Mouse (Mus musculus): Measurements from ENCODE around the gene Zfp54. TPM values are rescaled to one million over a fixed set of nuclear protein-coding genes. Genes with fewer than 3 reads are reported as not detected.
"Not testable (repeated sequence)": the region's sequence is repeated elsewhere in the genome, so short reads cannot be mapped to it uniquely, and the experiment has no call there.

Zfp54 gene
- polyA plus RNA-seq, 1 experiment from 2014 or later, result 4.9 TPM

GRCm38 (mm10) chr17:21478103-21478777 is 55.2 kb downstream of the Zfp54 start:
- not testable (repeated sequence) for H3K27me3 ChIP-seq (replicated peaks; ENCODE audit: control insufficient read depth, insufficient read depth, low read length); H3K4me3 ChIP-seq (ENCODE audit: low read depth, low read length); H3K4me2 ChIP-seq (replicated peaks; ENCODE audit: low read depth); H3K9me3 ChIP-seq (ENCODE audit: control insufficient read depth); H3K4me1 ChIP-seq (replicated peaks; ENCODE audit: control insufficient read depth, insufficient read depth, low read length); H3K36me3 ChIP-seq (ENCODE audit: control insufficient read depth, insufficient read depth); ATAC-seq; H3K27ac ChIP-seq (ENCODE audit: low read depth, low read length); H3K9ac ChIP-seq (ENCODE audit: low read depth, low read length)
- WGBS, result 69% methylated on average over 9 of the region's 10 CpGs

Other genes with a start within 250 kb of the Zfp54 start
- not detected in 2 replicates for gene Vmn1r234, start 197.1 kb upstream of the Zfp54 start, polyA plus RNA-seq (2015; fragmentation: Nextera tagmentation; extraction: Ambion mirVana)
- gene Vmn1r235, start 166.8 kb upstream of the Zfp54 start, polyA plus RNA-seq (2015; fragmentation: Nextera tagmentation; extraction: Ambion mirVana), result not detected in 2 replicates
- not detected in 2 replicates for gene Vmn1r236, start 140.3 kb upstream of the Zfp54 start, polyA plus RNA-seq (2015; fragmentation: Nextera tagmentation; extraction: Ambion mirVana)
- gene Vmn1r237, start 111.4 kb upstream of the Zfp54 start, polyA plus RNA-seq (2015; fragmentation: Nextera tagmentation; extraction: Ambion mirVana), result not detected in 2 replicates
- gene Zfp677, start 39.5 kb upstream of the Zfp54 start, polyA plus RNA-seq (2015; fragmentation: Nextera tagmentation; extraction: Ambion mirVana), result 1.7 and 1.8 TPM in 2 replicates
- 7.8 and 8.3 TPM in 2 replicates for gene Zfp51, start 27.1 kb downstream of the Zfp54 start, polyA plus RNA-seq (2015; fragmentation: Nextera tagmentation; extraction: Ambion mirVana)
- 5.8 and 5.9 TPM in 2 replicates for gene Zfp53, start 65.8 kb downstream of the Zfp54 start, polyA plus RNA-seq (2015; fragmentation: Nextera tagmentation; extraction: Ambion mirVana)
- gene Zfp52, start 112.3 kb downstream of the Zfp54 start, polyA plus RNA-seq (2015; fragmentation: Nextera tagmentation; extraction: Ambion mirVana), result 2.7 and 3.5 TPM in 2 replicates
- gene Zfp948, start 143.8 kb downstream of the Zfp54 start, polyA plus RNA-seq (2015; fragmentation: Nextera tagmentation; extraction: Ambion mirVana), result 13.7 and 15.1 TPM in 2 replicates
- gene Zfp983, start 227.4 kb downstream of the Zfp54 start, polyA plus RNA-seq (2015; fragmentation: Nextera tagmentation; extraction: Ambion mirVana), result 1.9 and 2.0 TPM in 2 replicates

Measured in intestine, postnatal 0 days (tissue).